Mouse (Mus musculus): ENCODE results near the gene Wrnip1. TPM values are rescaled to one million over a fixed set of nuclear protein-coding genes. Genes with fewer than 3 reads are reported as not detected.

Wrnip1 gene
- total and polyA plus RNA-seq, 2 experiments from 2014 or later = 29.9 to 82.6 TPM

DNA sequence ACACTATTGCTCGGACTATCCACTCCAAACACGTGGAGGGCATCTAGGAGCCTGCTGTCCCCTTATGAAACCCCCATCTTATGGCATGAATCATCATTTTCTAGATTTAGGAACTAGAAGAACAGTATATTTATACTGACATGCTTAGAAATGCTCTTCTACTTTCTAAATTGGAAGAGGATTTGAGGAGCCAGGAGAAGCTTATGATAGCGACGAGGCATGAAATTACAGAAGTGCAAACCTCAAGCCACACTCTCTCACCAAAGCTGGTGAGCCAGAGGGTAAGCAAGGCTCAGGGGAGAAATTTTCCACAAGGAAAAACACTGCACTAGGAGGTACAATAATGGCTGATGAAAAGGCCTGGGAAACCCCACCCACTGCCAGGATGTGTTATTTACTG, 12.1 kb upstream of the Wrnip1 start:
- Histone ChIP-seq H3K27me3 (ENCODE audit: insufficient read depth, low read length) (no peaks in the 10 kb centered on the region), H3K4me2 (ENCODE audit: low read depth, low read length) (no peak overlapping the region), H3K9ac (replicated peaks; ENCODE audit: low read length) (no peak overlapping the region), H3K4me3 (ENCODE audit: low read length) (no peak overlapping the region), H3K4me1 (ENCODE audit: insufficient read depth, low read length) (no peaks in the 10 kb centered on the region), H3K9me3 (ENCODE audit: low read length) (no peaks in the 10 kb centered on the region), H3K27ac (no peak overlapping the region), H3K36me3 (ENCODE audit: insufficient read depth, low read length) (no peaks in the 10 kb centered on the region)
- ATAC-seq (no peak), DNase-seq (ENCODE audit: low spot score) (no peak)
- no peak for TF ChIP-seq CTCF (IDR thresholded peaks at IDR 0.05; ENCODE audit: low read depth)
- WGBS = 79% methylated on average over 4 of the region's 4 CpGs

- 42% methylated on average over 2 of the region's 2 CpGs for WGBS
- Histone ChIP-seq H3K27me3 (ENCODE audit: insufficient read depth, low read length) (no peaks in the 10 kb centered on the region), H3K27ac (no peak overlapping the region), H3K4me3 (ENCODE audit: low read length) (no peak overlapping the region), H3K4me2 (ENCODE audit: low read depth, low read length) (no peak overlapping the region), H3K4me1 (ENCODE audit: insufficient read depth, low read length) (no peaks in the 10 kb centered on the region), H3K9me3 (ENCODE audit: low read length) (no peaks in the 10 kb centered on the region), H3K9ac (replicated peaks; ENCODE audit: low read length) (no peak overlapping the region), H3K36me3 (ENCODE audit: insufficient read depth, low read length) (no peaks in the 10 kb centered on the region)
- ATAC-seq (peak; percentile 62; the same call in 1 of the 2 replicates), DNase-seq (ENCODE audit: low spot score) (peak; percentile 43)
- no peak for TF ChIP-seq CTCF (IDR thresholded peaks at IDR 0.05; ENCODE audit: low read depth)
Measured at GRCm38 (mm10) chr13:32794619-32795018, 7.2 kb upstream of the Wrnip1 start.

- H3K4me3 ChIP-seq (ENCODE audit: low read length) = no peak overlapping the region
- TF ChIP-seq CTCF (IDR thresholded peaks at IDR 0.05; ENCODE audit: low read depth) = no peak
- WGBS = 86% methylated on average over 5 of the region's 5 CpGs
- no peak overlapping the region for H3K9ac ChIP-seq (replicated peaks; ENCODE audit: low read length)
- H3K4me2 ChIP-seq (ENCODE audit: low read depth, low read length) = no peak overlapping the region
- ATAC-seq (no peak), DNase-seq (ENCODE audit: low spot score) (no peak)
- no peak overlapping the region for H3K27ac ChIP-seq
- H3K27me3 ChIP-seq (ENCODE audit: insufficient read depth, low read length) = no peaks in the 10 kb centered on the region
- no peaks in the 10 kb centered on the region for H3K4me1 ChIP-seq (ENCODE audit: insufficient read depth, low read length)
- no peaks in the 10 kb centered on the region for H3K9me3 ChIP-seq (ENCODE audit: low read length)
- no peaks in the 10 kb centered on the region for H3K36me3 ChIP-seq (ENCODE audit: insufficient read depth, low read length)
Measured at GRCm38 (mm10) chr13:32795166-32795565, 6.7 kb upstream of the Wrnip1 start.

- H3K9ac ChIP-seq (replicated peaks; ENCODE audit: low read length) = no peak overlapping the region
- peak; percentile 34 for TF ChIP-seq CTCF (IDR thresholded peaks at IDR 0.05; ENCODE audit: low read depth)
- H3K36me3 ChIP-seq (ENCODE audit: insufficient read depth, low read length) = no peaks in the 10 kb centered on the region
- 94% methylated on average over 1 of the region's 1 CpGs for WGBS
- no peak overlapping the region for H3K4me3 ChIP-seq (ENCODE audit: low read length)
- no peaks in the 10 kb centered on the region for H3K27me3 ChIP-seq (ENCODE audit: insufficient read depth, low read length)
- DNase-seq (ENCODE audit: low spot score) (peak; percentile 28), ATAC-seq (no peak)
- H3K9me3 ChIP-seq (ENCODE audit: low read length) = no peaks in the 10 kb centered on the region
- H3K4me1 ChIP-seq (ENCODE audit: insufficient read depth, low read length) = peaks cover 4% of the 10 kb centered on the region; the same call in 1 of the 2 replicates
- no peak overlapping the region for H3K27ac ChIP-seq
- no peak overlapping the region for H3K4me2 ChIP-seq (ENCODE audit: low read depth, low read length)
Measured at GRCm38 (mm10) chr13:32797085-32797484, 4.8 kb upstream of the Wrnip1 start.

DNA sequence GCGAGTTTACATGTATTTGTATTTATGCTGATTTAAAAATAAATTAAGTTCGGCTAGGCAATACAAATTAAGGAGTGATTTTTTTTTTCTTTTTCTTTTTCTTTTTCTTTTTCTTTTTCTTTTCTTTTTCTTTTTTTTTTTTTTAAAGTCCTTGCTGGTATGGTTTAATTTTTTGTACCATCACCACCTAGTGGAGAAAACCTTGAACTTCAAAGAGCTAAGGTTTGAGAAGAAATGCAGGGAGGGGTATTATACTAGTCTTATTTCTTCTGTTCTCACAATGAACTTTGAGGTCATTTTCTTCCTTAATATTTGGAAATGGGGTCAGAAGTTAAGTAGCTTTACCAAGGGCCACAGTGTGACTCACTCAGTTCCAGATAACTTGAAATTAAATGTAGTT, 2.7 kb upstream of the Wrnip1 start:
- Histone ChIP-seq H3K4me1 (ENCODE audit: insufficient read depth, low read length) (peaks cover 12% of the 10 kb centered on the region), H3K36me3 (ENCODE audit: insufficient read depth, low read length) (no peaks in the 10 kb centered on the region), H3K4me3 (ENCODE audit: low read length) (no peak overlapping the region), H3K4me2 (ENCODE audit: low read depth, low read length) (no peak overlapping the region), H3K9me3 (ENCODE audit: low read length) (no peaks in the 10 kb centered on the region), H3K27me3 (ENCODE audit: insufficient read depth, low read length) (no peaks in the 10 kb centered on the region), H3K9ac (replicated peaks; ENCODE audit: low read length) (no peak overlapping the region), H3K27ac (no peak overlapping the region)
- ATAC-seq (no peak), DNase-seq (ENCODE audit: low spot score) (no peak)
- peak; percentile 29; the same call in 1 of the 2 replicates for TF ChIP-seq CTCF (IDR thresholded peaks at IDR 0.05; ENCODE audit: low read depth)
- WGBS = 86% methylated on average over 2 of the region's 2 CpGs

GRCm38 (mm10) chr13:32800859-32801258, 979 bp upstream of the Wrnip1 start:
- DNase-seq (ENCODE audit: low spot score) (peak; percentile 16), ATAC-seq (no peak)
- H3K27ac ChIP-seq = 0 out of 2 replicates have a peak overlapping the region, but pooled peaks have one; percentile 76
- peak overlapping the region; percentile 66 for H3K4me2 ChIP-seq (ENCODE audit: low read depth, low read length)
- H3K4me1 ChIP-seq (ENCODE audit: insufficient read depth, low read length) = peaks cover 13% of the 10 kb centered on the region
- no peaks in the 10 kb centered on the region for H3K27me3 ChIP-seq (ENCODE audit: insufficient read depth, low read length)
- peak; percentile 43 for TF ChIP-seq CTCF (IDR thresholded peaks at IDR 0.05; ENCODE audit: low read depth)
- H3K9me3 ChIP-seq (ENCODE audit: low read length) = no peaks in the 10 kb centered on the region
- no peak overlapping the region for H3K4me3 ChIP-seq (ENCODE audit: low read length)
- H3K36me3 ChIP-seq (ENCODE audit: insufficient read depth, low read length) = no peaks in the 10 kb centered on the region
- H3K9ac ChIP-seq (replicated peaks; ENCODE audit: low read length) = peak overlapping the region; percentile 54

DNA sequence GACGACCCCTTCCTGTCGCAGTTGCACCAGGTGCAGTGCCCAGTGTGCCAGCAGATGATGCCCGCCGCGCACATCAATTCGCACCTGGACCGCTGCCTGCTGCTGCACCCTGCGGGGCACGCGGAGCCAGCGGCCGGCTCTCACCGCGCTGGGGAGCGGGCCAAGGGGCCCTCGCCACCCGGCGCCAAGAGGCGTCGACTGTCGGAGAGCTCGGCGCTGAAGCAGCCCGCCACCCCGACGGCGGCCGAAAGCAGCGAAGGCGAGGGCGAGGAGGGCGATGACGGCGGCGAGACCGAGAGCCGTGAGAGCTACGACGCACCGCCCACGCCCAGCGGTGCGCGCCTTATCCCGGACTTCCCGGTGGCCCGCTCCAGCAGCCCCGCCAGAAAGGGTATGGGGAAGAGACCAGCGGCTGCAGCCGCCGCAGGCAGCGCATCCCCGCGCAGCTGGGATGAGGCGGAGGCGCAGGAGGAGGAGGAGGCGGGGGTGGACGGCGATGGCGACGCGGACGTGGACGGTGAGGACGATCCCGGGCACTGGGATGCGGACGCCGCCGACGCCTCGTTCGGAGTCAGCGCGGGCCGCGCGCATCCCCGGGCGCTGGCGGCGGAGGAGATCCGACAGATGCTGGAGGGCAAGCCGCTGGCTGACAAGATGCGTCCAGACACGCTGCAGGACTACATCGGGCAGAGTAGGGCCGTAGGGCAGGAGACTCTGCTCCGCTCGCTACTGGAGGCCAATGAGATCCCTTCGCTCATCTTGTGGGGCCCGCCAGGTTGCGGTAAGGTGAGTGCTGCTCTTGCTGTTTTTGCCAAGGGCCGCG, 632 bp downstream of the Wrnip1 start, which contains the start of gene D930007J09Rik:
D930007J09Rik (minus strand) TSS at position 591 of the 823 bp plus-strand sequence.
- peak; percentile 9 for ATAC-seq
- TF ChIP-seq CTCF (IDR thresholded peaks at IDR 0.05; ENCODE audit: low read depth) = no peak
- DNase-seq (ENCODE audit: low spot score) = peak; percentile 58
- peak within 1 kb of the TSS; percentile 85 for H3K9ac ChIP-seq (replicated peaks; ENCODE audit: low read length)
- H3K27me3 ChIP-seq (ENCODE audit: insufficient read depth, low read length) = no peaks in the 10 kb centered on the region
- peaks cover 12% of the 10 kb centered on the region for H3K36me3 ChIP-seq (ENCODE audit: insufficient read depth, low read length)
- H3K9me3 ChIP-seq (ENCODE audit: low read length) = no peaks in the 10 kb centered on the region
- H3K4me3 ChIP-seq (ENCODE audit: low read length) = peak within 1 kb of the TSS; percentile 91
- peak within 1 kb of the TSS; percentile 93 for H3K27ac ChIP-seq
- H3K4me2 ChIP-seq (ENCODE audit: low read depth, low read length) = peak within 1 kb of the TSS; percentile 70
- under 1% methylated on average over 89 of the region's 95 CpGs for WGBS
- peaks cover 13% of the 10 kb centered on the region for H3K4me1 ChIP-seq (ENCODE audit: insufficient read depth, low read length)
